Mouse (Mus musculus): Measurements from ENCODE around the gene Pcx.

DNA sequence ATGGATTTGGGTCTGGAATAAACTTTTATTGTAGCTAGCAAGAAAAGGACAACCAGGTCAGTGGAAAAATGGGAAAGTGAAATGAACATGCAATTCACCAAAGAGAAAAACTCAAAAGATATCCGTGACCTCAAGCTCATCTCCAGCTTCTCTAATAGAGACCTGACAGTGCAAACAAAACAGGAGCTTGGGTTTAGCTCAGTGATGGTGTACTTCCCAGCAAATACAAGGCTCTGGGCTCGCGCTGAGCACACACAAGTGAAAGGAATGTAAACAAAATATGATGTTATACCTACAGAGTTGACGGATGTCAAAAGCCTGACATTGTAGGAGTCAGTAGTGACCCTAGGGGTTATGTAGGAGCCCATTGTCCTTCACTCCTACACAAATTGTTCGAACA lies 69.0 kb downstream of the Pcx start:
- TF ChIP-seq POLR2A (IDR thresholded peaks at IDR 0.05; ENCODE audit: low read depth, low read length) (no peak), CTCF (conservative IDR thresholded peaks at IDR 0.05; ENCODE audit: insufficient read depth, insufficient read length, low read depth, low read length) (no peak)

Data from kidney, adult 2 months (tissue).